Mouse (Mus musculus) small intestine, adult 2 months (tissue): Measurements from ENCODE around the gene Trp73. TPM values are rescaled to one million over a fixed set of nuclear protein-coding genes. Genes with fewer than 3 reads are reported as not detected.

Experiments
- H3K27ac ChIP-seq: fragments of 200-500 bp; 2 replicates; pipeline ENCODE4 v1.5.1; 2012; ENCODE audit warnings: low read depth, low read length, control low read depth, inconsistent platforms; ENCODE audit not compliant: insufficient read depth
- H3K27me3 ChIP-seq: fragments of 200-500 bp; 2 replicates; pipeline ENCODE4 v1.6.1; 2012; ENCODE audit warnings: mild to moderate bottlenecking, moderate library complexity, low read length, inconsistent platforms; ENCODE audit not compliant: control insufficient read depth, insufficient read depth
- H3K36me3 ChIP-seq: fragments of 200-500 bp; 2 replicates; pipeline ENCODE4 v1.6.1; 2012; ENCODE audit warnings: mild to moderate bottlenecking, low read length, control low read depth, inconsistent platforms; ENCODE audit not compliant: control insufficient read depth, insufficient read depth
- H3K4me1 ChIP-seq: fragments of 200-500 bp; 2 replicates; pipeline ENCODE4 v1.6.1; 2012; ENCODE audit warnings: low read length, inconsistent platforms, mixed read lengths; ENCODE audit not compliant: control insufficient read depth, insufficient read depth, insufficient read length
- H3K4me3 ChIP-seq: fragments of 200-500 bp; 2 replicates; pipeline ENCODE4 v1.5.1; 2012; ENCODE audit warnings: low read depth, mild to moderate bottlenecking, control low read depth, inconsistent platforms, low read length, moderate library complexity
- CTCF ChIP-seq: fragments of 200-500 bp; IDR thresholded peaks from 2 replicates; pipeline ENCODE4 v1.5.1; 2012; ENCODE audit warnings: low read depth, mild to moderate bottlenecking, control low read depth, inconsistent platforms, low read length, moderate library complexity, mixed read lengths; ENCODE audit not compliant: insufficient replicate concordance, insufficient read length; ENCODE audit errors: extremely low read depth
- POLR2A ChIP-seq: fragments of 200-500 bp; IDR thresholded peaks from 2 replicates; pipeline ENCODE4 v1.6.1; 2012; ENCODE audit warnings: low read depth, mild to moderate bottlenecking, control low read depth, inconsistent platforms, low read length, moderate library complexity
- WGBS: fragments of 180-500 bp; shearing (Covaris S2); methylation state at CpG from one replicate; pipeline ENCODE4 v1.1.7; 2018; 5-methylcytosine and 5-hydroxymethylcytosine counted together
- polyA plus RNA-seq: library from polyadenylated mRNA; depleted of rRNA; stranded (reverse); fragments of >200 nt; gene quantifications from 2 replicates; pipeline ENCODE4 v1.2.3, GENCODE M21; 2012

Trp73 gene
- polyA plus RNA-seq, 1 experiment = 0.58 TPM

DNA sequence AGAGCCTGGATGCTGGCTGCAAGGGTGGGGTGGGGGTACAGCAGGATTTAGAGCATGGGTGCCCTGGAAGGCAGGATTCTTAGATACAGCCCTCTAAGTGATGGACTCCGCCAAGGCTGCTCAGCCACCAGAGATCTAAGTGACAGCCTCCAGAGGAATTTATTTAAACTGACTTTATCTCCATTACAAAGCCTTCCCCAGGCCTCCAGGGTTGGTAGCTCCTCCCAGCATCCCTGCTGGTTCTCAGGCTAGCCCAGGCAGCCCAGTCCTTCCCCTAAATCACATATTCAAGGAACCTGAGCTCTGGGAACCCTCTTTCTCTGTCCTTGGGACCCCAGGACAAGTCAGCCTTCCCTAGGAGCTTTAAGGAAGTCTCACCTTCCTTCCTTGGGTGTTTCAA lies 58.0 kb downstream of the Trp73 start:
- H3K27me3 ChIP-seq = no peaks in the 10 kb centered on the region
- no peak overlapping the region for H3K27ac ChIP-seq
- no peaks in the 10 kb centered on the region for H3K36me3 ChIP-seq
- no peaks in the 10 kb centered on the region for H3K4me1 ChIP-seq
- 29% methylated on average over 1 of the region's 1 CpGs for WGBS
- no peak overlapping the region for H3K4me3 ChIP-seq
- TF ChIP-seq CTCF = no peak
- TF ChIP-seq POLR2A = no peak

DNA sequence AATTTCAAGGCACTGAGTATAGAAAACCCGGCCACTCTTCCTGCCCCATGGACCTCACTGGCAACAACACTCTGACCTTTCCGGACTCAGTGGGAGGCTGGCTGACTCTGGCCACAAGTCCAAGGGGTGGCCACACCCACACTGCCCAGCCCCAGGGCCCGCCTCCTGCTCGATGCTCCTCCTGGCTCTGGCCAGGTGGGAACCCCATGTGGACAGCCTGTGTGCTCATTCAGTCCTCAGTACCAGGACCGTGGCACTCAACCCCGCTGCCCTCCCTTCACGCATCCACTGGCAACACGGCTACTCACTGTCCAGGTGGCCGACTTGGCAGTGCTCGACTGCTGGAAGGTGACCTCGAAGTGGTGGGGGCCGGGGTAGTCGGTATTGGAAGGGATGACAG lies 59.0 kb downstream of the Trp73 start:
- TF ChIP-seq CTCF (no peak), POLR2A (no peak)
- H3K4me3 ChIP-seq = no peak overlapping the region
- no peak overlapping the region for H3K27ac ChIP-seq
- 4% methylated on average over 13 of the region's 13 CpGs for WGBS
- H3K27me3 ChIP-seq = no peaks in the 10 kb centered on the region
- no peaks in the 10 kb centered on the region for H3K4me1 ChIP-seq
- no peaks in the 10 kb centered on the region for H3K36me3 ChIP-seq

DNA sequence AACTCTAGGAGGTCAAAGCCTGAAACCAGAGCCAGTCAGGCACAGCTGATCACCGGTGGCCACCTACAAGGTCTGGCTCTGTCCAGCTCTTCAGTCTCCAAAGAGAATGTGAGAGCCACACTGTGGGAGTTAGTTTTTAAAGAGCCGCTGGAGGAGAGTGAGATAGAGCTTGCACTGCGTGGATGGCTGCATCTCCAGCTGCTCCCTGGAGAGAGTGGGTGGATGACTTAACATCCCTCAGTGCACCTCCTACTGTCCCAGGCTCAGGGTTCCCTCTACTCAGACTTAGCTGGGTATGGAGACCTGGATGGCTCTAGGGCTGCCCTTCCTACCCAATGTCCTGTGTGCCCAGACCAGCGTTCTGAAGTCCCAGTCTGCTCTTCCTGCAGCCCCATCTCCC lies 59.8 kb downstream of the Trp73 start:
- no peaks in the 10 kb centered on the region for H3K36me3 ChIP-seq
- no peak overlapping the region for H3K27ac ChIP-seq
- no peak overlapping the region for H3K4me3 ChIP-seq
- 48% methylated on average over 4 of the region's 4 CpGs for WGBS
- TF ChIP-seq POLR2A = no peak
- TF ChIP-seq CTCF = no peak
- H3K4me1 ChIP-seq = no peaks in the 10 kb centered on the region
- H3K27me3 ChIP-seq = no peaks in the 10 kb centered on the region

DNA sequence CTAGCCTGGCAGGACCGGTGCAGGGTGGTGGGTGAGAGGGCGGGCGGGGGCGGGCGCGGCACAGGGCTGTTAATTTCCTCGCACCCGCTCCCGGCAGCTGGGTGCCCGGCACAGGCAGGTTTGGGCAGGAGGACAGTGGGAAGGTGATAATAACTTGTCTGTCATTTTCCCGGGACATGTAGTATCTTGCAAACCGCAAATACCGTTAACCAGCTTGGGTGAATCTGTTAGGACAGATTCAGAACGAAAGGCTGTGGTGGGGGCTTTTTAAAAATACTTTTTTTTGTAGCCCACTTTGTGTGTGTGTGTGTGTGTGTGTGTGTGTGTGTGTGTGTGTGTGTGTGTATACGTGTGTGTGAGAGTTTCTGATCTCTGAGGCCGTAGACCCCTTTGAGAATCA lies 68.1 kb downstream of the Trp73 start:
- 22% methylated on average over 15 of the region's 16 CpGs for WGBS
- Histone ChIP-seq H3K4me1 (no peaks in the 10 kb centered on the region), H3K27ac (no peak overlapping the region), H3K4me3 (no peak overlapping the region), H3K36me3 (no peaks in the 10 kb centered on the region), H3K27me3 (no peaks in the 10 kb centered on the region)
- no peak for TF ChIP-seq POLR2A
- no peak for TF ChIP-seq CTCF

DNA sequence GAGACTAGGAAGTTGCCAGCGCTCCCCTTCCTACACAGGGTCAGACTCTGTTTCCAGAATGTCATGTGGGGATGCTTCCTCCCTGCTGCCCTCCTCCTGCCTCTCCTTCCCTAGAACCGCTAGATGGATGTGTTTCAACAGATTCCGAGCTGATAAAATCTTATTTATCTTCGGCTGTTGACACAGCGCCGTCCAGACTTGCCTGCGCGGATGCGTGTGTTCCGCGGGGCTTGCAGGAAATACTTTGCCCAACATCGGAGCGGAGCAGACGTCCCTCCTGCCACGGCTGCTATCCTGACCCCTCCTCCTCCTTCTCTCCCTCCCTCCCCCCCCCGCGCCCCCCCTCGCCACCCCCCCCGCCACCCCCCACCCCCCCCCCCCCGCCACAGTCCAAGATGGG lies 68.5 kb downstream of the Trp73 start:
- Histone ChIP-seq H3K4me1 (no peaks in the 10 kb centered on the region), H3K27me3 (no peaks in the 10 kb centered on the region), H3K36me3 (no peaks in the 10 kb centered on the region), H3K27ac (no peak overlapping the region), H3K4me3 (no peak overlapping the region)
- no peak for TF ChIP-seq CTCF
- no peak for TF ChIP-seq POLR2A
- 4% methylated on average over 15 of the region's 20 CpGs for WGBS

DNA sequence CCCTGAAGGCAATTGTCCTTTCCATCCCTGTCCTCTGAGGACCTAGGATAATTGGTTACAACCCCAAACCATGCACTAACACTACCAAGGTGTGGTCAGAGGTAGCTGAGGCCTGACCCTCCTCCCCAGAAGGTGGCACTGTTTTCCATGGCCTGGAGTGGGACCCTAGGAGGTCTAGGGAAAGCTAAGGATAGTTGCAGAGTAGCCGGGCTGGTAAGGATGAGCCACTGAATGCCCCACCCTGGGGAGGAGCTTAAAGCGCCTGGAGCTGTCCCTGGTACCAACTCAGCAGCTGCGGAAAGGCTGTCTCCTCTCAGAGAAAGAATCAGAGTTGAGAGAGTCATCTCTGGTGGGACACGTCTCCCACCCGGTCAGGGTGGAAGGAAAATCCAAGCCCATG lies 69.1 kb downstream of the Trp73 start:
- WGBS = 3% methylated on average over 5 of the region's 5 CpGs
- no peaks in the 10 kb centered on the region for H3K4me1 ChIP-seq
- H3K4me3 ChIP-seq = no peak overlapping the region
- TF ChIP-seq POLR2A = no peak
- TF ChIP-seq CTCF = no peak
- H3K27ac ChIP-seq = no peak overlapping the region
- H3K27me3 ChIP-seq = no peaks in the 10 kb centered on the region
- H3K36me3 ChIP-seq = no peaks in the 10 kb centered on the region

DNA sequence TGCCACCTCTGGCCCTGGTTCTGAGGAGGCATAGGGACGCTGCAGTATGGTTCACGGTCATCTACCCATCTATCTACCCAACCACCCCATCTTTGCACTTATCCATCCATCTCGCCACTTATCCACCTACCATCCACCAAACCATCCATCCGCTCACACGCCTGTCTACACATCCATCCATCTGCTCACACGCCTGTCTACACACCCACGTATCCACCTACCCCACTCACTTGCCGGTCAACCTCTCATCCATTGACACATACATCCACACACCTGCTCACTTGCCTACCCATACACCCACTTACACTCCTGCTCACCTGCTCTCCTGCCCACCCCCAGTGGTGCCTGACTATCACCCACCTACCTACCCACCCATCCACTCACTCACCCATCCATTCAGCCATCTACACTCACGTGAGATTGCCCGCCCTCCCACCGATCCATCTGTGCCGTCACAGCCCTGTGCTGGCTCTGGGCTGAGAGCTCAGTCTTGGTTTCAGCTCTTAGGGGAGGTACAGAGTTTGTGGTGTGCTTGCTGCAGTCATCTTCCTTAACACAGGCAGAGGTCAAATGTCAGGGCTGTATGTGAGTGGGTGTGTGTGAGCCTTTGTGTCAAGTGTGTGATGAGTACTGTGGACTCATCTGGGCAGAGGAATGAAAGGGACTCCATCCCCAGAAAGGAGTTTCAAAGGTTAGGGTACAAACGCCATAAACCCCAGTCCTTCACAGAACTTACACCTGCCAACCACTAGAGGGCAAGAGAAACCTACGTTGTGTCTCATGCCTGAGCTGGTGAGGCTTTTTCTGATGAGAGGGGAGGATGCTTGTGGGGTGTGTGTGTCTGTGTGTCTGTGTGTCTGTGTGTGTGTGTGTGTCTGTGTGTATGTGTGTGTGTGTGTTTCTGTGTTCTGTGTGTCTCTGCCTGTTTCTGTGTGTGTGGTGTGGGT lies 74.9 kb downstream of the Trp73 start:
- 58% methylated on average over 14 of the region's 14 CpGs for WGBS
- H3K36me3 ChIP-seq = no peaks in the 10 kb centered on the region
- no peaks in the 10 kb centered on the region; the same call in 1 of the 2 replicates for H3K4me1 ChIP-seq
- no peak overlapping the region for H3K4me3 ChIP-seq
- TF ChIP-seq POLR2A = no peak
- peak; percentile 43; the same call in 1 of the 2 replicates for TF ChIP-seq CTCF
- H3K27me3 ChIP-seq = no peaks in the 10 kb centered on the region
- no peak overlapping the region for H3K27ac ChIP-seq
